Mouse (Mus musculus): ENCODE results near the gene Traf5.

Gene Traf5

GRCm38 (mm10) chr1:192061666-192062306, 30.6 kb downstream of the Traf5 start:
- DNase-seq = no peak

- DNase-seq = no peak
These were observed 33.4 kb downstream of the Traf5 start for GRCm38 (mm10) chr1:192058911-192059310.

- DNase-seq = no peak
These were observed 38.6 kb downstream of the Traf5 start for GRCm38 (mm10) chr1:192053726-192054125.

- DNase-seq = no peak
These were observed 39.4 kb downstream of the Traf5 start for GRCm38 (mm10) chr1:192052986-192053385.

GRCm38 (mm10) chr1:192052461-192052860, 39.9 kb downstream of the Traf5 start:
- no peak for DNase-seq

GRCm38 (mm10) chr1:191999022-191999421, 93.3 kb downstream of the Traf5 start:
- no peak for DNase-seq

GRCm38 (mm10) chr1:191996621-191997185, 95.7 kb downstream of the Traf5 start:
- peak; percentile 78 for DNase-seq

- DNase-seq = peak; percentile 84
These were observed 96.4 kb downstream of the Traf5 start for GRCm38 (mm10) chr1:191995916-191996315.

GRCm38 (mm10) chr1:191995488-191995887, 96.9 kb downstream of the Traf5 start:
- DNase-seq = peak; percentile 80

- DNase-seq = no peak
These were observed 97.9 kb downstream of the Traf5 start for GRCm38 (mm10) chr1:191994476-191994875.

GRCm38 (mm10) chr1:191992040-191992780, 100.1 kb downstream of the Traf5 start:
- no peak for DNase-seq

GRCm38 (mm10) chr1:191989994-191990393, 102.4 kb downstream of the Traf5 start:
- DNase-seq = peak; percentile 97

GRCm38 (mm10) chr1:191989060-191989459, 103.3 kb downstream of the Traf5 start:
- DNase-seq = no peak

- DNase-seq = no peak
These were observed 103.7 kb downstream of the Traf5 start for GRCm38 (mm10) chr1:191988646-191989045.

- no peak for DNase-seq
These were observed 104.9 kb downstream of the Traf5 start for GRCm38 (mm10) chr1:191987481-191987769.

- no peak for DNase-seq
These were observed 105.5 kb downstream of the Traf5 start for GRCm38 (mm10) chr1:191986674-191987480.

- no peak for DNase-seq
These were observed 110.8 kb downstream of the Traf5 start for GRCm38 (mm10) chr1:191981426-191982102.

GRCm38 (mm10) chr1:191977187-191977586, 115.2 kb downstream of the Traf5 start, which contains the start of gene Rd3:
Gene Rd3, plus strand, starts transcription at chr1:191977370.
- no peak for DNase-seq

GRCm38 (mm10) chr1:191974509-191975405, 117.6 kb downstream of the Traf5 start:
- DNase-seq = peak; percentile 70

- no peak for DNase-seq
These were observed 122.4 kb downstream of the Traf5 start for GRCm38 (mm10) chr1:191969939-191970338.

GRCm38 (mm10) chr1:191964773-191965481, 127.4 kb downstream of the Traf5 start:
- peak; percentile 89 for DNase-seq

All from kidney, adult 9 months (tissue).